Mouse (Mus musculus) limb, embryonic 11.5 days (tissue): ENCODE results near the gene Olfr68. TPM values are rescaled to one million over a fixed set of nuclear protein-coding genes. Genes with fewer than 3 reads are reported as not detected.

Source experiments
- ATAC-seq: fragments of 200-750 bp; cut with Nextera tagmentation; 2 replicates; pipeline ENCODE4 v1.8.0; 2017; ENCODE audit warnings: low read depth; ENCODE audit not compliant: insufficient number of reproducible peaks, low FRiP score, low TSS enrichment
- DNase-seq: peaks from one replicate; pipeline ENCODE4 v3.0.0-alpha.2; 2015; ENCODE audit warnings: low spot score
- H3K27ac ChIP-seq: fragments of 300-500 bp; sonication (generic); replicated peaks from 2 replicates; pipeline ENCODE4 v1.5.1; 2014; ENCODE audit warnings: low read depth, mild to moderate bottlenecking, low read length
- H3K27me3 ChIP-seq: fragments of 300-500 bp; sonication (generic); 2 replicates; pipeline ENCODE4 v1.6.1; 2014; ENCODE audit warnings: mild to moderate bottlenecking, low read length, mixed read lengths; ENCODE audit not compliant: control insufficient read depth, insufficient read depth
- H3K36me3 ChIP-seq: fragments of 300-500 bp; sonication (generic); 2 replicates; pipeline ENCODE4 v1.6.1; 2014; ENCODE audit warnings: mild to moderate bottlenecking, low read length, moderate library complexity, mixed read lengths; ENCODE audit not compliant: control insufficient read depth, insufficient read depth
- H3K4me1 ChIP-seq: fragments of 300-500 bp; sonication (generic); 2 replicates; pipeline ENCODE4 v1.6.1; 2014; ENCODE audit warnings: low read length, mixed read lengths; ENCODE audit not compliant: control insufficient read depth, insufficient read depth
- H3K4me2 ChIP-seq: fragments of 300-500 bp; sonication (generic); 2 replicates; pipeline ENCODE4 v1.6.1; 2014; ENCODE audit warnings: low read depth, mild to moderate bottlenecking, moderate library complexity; ENCODE audit not compliant: severe bottlenecking
- H3K4me3 ChIP-seq: fragments of 300-500 bp; sonication (generic); 2 replicates; pipeline ENCODE4 v1.5.1; 2014; ENCODE audit warnings: low read depth, low read length
- H3K9ac ChIP-seq: fragments of 300-500 bp; sonication (generic); 2 replicates; pipeline ENCODE4 v1.6.1; 2014; ENCODE audit warnings: mild to moderate bottlenecking, low read length
- H3K9me3 ChIP-seq: fragments of 300-500 bp; sonication (generic); 2 replicates; pipeline ENCODE4 v1.6.1; 2016; ENCODE audit warnings: low read length; ENCODE audit not compliant: control insufficient read depth
- WGBS: fragments of 180-500 bp; shearing (Covaris S2); extraction: QIAGEN DNeasy Blood & Tissue Kit; methylation state at CpG from one replicate; pipeline ENCODE4 v1.1.7; 2014; 5-methylcytosine and 5-hydroxymethylcytosine counted together
- polyA plus RNA-seq: library from polyadenylated mRNA; unstranded; fragments of >200 nt; fragmentation: Nextera tagmentation; extraction: Ambion mirVana; gene quantifications from 2 replicates; pipeline ENCODE4 v1.2.1, GENCODE M21; 2014

Gene Olfr68
- polyA plus RNA-seq, 1 experiment from 2014 or later: not detected

DNA sequence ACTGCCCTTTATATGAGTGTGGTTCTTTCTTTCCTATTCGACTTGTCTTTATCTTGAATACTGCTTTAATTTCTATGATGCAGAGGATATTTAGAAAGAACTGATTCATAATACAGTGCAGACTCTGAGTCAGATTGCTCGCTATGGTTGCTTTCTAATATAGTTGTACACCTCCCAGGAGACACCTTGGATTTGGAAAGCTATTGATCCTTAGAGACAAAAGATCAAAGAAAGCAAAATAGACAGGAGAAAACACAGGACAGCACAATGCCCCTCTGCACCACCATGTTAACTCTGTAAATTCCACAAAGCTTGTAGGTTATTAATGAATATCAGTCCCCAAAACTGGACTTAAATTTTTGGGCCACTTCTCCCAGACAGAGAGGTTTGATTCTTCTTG, 34.7 kb downstream of the Olfr68 start, which contains the start of gene Olfr629:
TSS of gene Olfr629 (minus strand) at position 101 of the 400 bp plus-strand sequence.
- Histone ChIP-seq H3K27me3 (no peaks in the 10 kb centered on the region), H3K9ac (no peak within 1 kb of the TSS), H3K4me1 (no peaks in the 10 kb centered on the region), H3K4me3 (no peak within 1 kb of the TSS), H3K9me3 (no peaks in the 10 kb centered on the region), H3K27ac (no peak within 1 kb of the TSS), H3K4me2 (no peak within 1 kb of the TSS), H3K36me3 (no peaks in the 10 kb centered on the region)
- ATAC-seq: no peak
- no peak for DNase-seq
- WGBS: 86% methylated on average over 2 of the region's 2 CpGs

DNA sequence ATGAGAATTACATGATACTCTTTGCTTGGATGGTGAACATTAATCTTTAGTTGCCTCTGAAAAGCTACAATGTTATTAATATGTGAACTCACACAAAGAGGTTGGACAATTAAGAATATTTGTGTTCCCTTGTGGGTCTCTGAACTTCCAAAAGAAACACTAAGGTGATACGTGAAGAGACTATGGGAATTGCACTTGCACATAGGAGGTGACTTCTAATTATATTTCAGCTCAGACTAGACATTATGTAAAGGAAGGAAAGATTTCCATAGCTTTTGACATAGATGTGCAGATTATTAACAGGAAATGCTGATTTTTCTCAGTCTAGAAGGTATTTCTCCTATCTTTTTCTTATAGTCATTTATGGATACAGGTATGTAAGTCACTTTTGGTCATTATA, 49.4 kb downstream of the Olfr68 start, which contains the start of gene Olfr628:
TSS of gene Olfr628 (plus strand) at position 301 of the 400 bp plus-strand sequence.
- Histone ChIP-seq H3K27me3 (no peaks in the 10 kb centered on the region), H3K27ac (no peak within 1 kb of the TSS), H3K9me3 (no peaks in the 10 kb centered on the region), H3K9ac (no peak within 1 kb of the TSS), H3K36me3 (no peaks in the 10 kb centered on the region), H3K4me2 (no peak within 1 kb of the TSS), H3K4me1 (no peaks in the 10 kb centered on the region), H3K4me3 (no peak within 1 kb of the TSS)
- DNase-seq (no peak), ATAC-seq (no peak)
- 100% methylated on average over 1 of the region's 1 CpGs for WGBS

Other genes with a start within 250 kb of the Olfr68 start
- not detected in 2 replicates for gene Olfr612, start 237.0 kb downstream of the Olfr68 start, polyA plus RNA-seq
- gene Olfr613, start 231.6 kb downstream of the Olfr68 start, polyA plus RNA-seq: not detected in 2 replicates
- gene Olfr615, start 223.6 kb downstream of the Olfr68 start, polyA plus RNA-seq: not detected in 2 replicates
- not detected in 2 replicates for gene Olfr616, start 210.6 kb downstream of the Olfr68 start, polyA plus RNA-seq
- gene Olfr617, start 206.6 kb downstream of the Olfr68 start, polyA plus RNA-seq: not detected in 2 replicates
- not detected in 2 replicates for gene Olfr618, start 189.6 kb downstream of the Olfr68 start, polyA plus RNA-seq
- gene Olfr619, start 179.1 kb downstream of the Olfr68 start, polyA plus RNA-seq: not detected in 2 replicates
- gene Olfr620, start 167.2 kb downstream of the Olfr68 start, polyA plus RNA-seq: not detected in 2 replicates
- gene Olfr622, start 137.0 kb downstream of the Olfr68 start, polyA plus RNA-seq: not detected in 2 replicates
- gene Olfr623, start 116.0 kb downstream of the Olfr68 start, polyA plus RNA-seq: not detected in 2 replicates
- gene Olfr624, start 108.5 kb downstream of the Olfr68 start, polyA plus RNA-seq: 0.08 and 0.10 TPM in 2 replicates
- not detected in 2 replicates for gene Olfr625-ps1, start 97.0 kb downstream of the Olfr68 start, polyA plus RNA-seq
- not detected in 2 replicates for gene Olfr243, start 65.0 kb downstream of the Olfr68 start, polyA plus RNA-seq
- gene Olfr628, start 49.3 kb downstream of the Olfr68 start, polyA plus RNA-seq: not detected in 2 replicates
- not detected in 2 replicates for gene Olfr629, start 34.8 kb downstream of the Olfr68 start, polyA plus RNA-seq
- gene Olfr630, start 22.4 kb downstream of the Olfr68 start, polyA plus RNA-seq: not detected in 2 replicates
- gene Olfr69, start 8.1 kb downstream of the Olfr68 start, polyA plus RNA-seq: not detected in 2 replicates
- not detected in 2 replicates for gene Olfr67, start 12.1 kb upstream of the Olfr68 start, polyA plus RNA-seq
- gene Hbb-bt, start 34.3 kb upstream of the Olfr68 start, polyA plus RNA-seq: 518 and 565 TPM in 2 replicates
- gene Hbb-bs, start 48.4 kb upstream of the Olfr68 start, polyA plus RNA-seq: 156 and 207 TPM in 2 replicates
- not detected in 2 replicates for gene Hbb-bh2, start 60.8 kb upstream of the Olfr68 start, polyA plus RNA-seq
- 1,749 and 1,831 TPM in 2 replicates for gene Hbb-bh1, start 63.5 kb upstream of the Olfr68 start, polyA plus RNA-seq
- 7,439 and 7,962 TPM in 2 replicates for gene Hbb-y, start 73.5 kb upstream of the Olfr68 start, polyA plus RNA-seq
- not detected in 2 replicates for gene Olfr66, start 106.6 kb upstream of the Olfr68 start, polyA plus RNA-seq
- not detected in 2 replicates for gene Olfr64, start 114.8 kb upstream of the Olfr68 start, polyA plus RNA-seq
- not detected in 2 replicates for gene Olfr65, start 123.8 kb upstream of the Olfr68 start, polyA plus RNA-seq
- not detected in 2 replicates for gene Olfr631, start 149.1 kb upstream of the Olfr68 start, polyA plus RNA-seq
- gene Olfr632, start 154.6 kb upstream of the Olfr68 start, polyA plus RNA-seq: not detected in 2 replicates
- not detected in 2 replicates for gene Olfr633, start 164.7 kb upstream of the Olfr68 start, polyA plus RNA-seq
- gene Olfr635, start 191.5 kb upstream of the Olfr68 start, polyA plus RNA-seq: not detected in 2 replicates
- not detected in 2 replicates for gene Olfr638, start 219.0 kb upstream of the Olfr68 start, polyA plus RNA-seq
- gene Olfr639, start 237.6 kb upstream of the Olfr68 start, polyA plus RNA-seq: not detected in 2 replicates
- gene Olfr640, start 245.9 kb upstream of the Olfr68 start, polyA plus RNA-seq: not detected in 2 replicates